Mouse (Mus musculus): ENCODE measurements around the gene Eya2. TPM values are rescaled to one million over a fixed set of nuclear protein-coding genes. Genes with fewer than 3 reads are reported as not detected.
A peak's percentile ranks its signal among the peaks of the same experiment; 100 is the strongest.
"Not testable (repeated sequence)": the region's sequence is repeated elsewhere in the genome, so short reads cannot be mapped to it uniquely, and the experiment has no call there.

The Eya2 gene
- polyA plus RNA-seq (2015; fragmentation: Nextera tagmentation; extraction: Ambion mirVana) = 3.5 and 4.6 TPM in 2 replicates

DNA sequence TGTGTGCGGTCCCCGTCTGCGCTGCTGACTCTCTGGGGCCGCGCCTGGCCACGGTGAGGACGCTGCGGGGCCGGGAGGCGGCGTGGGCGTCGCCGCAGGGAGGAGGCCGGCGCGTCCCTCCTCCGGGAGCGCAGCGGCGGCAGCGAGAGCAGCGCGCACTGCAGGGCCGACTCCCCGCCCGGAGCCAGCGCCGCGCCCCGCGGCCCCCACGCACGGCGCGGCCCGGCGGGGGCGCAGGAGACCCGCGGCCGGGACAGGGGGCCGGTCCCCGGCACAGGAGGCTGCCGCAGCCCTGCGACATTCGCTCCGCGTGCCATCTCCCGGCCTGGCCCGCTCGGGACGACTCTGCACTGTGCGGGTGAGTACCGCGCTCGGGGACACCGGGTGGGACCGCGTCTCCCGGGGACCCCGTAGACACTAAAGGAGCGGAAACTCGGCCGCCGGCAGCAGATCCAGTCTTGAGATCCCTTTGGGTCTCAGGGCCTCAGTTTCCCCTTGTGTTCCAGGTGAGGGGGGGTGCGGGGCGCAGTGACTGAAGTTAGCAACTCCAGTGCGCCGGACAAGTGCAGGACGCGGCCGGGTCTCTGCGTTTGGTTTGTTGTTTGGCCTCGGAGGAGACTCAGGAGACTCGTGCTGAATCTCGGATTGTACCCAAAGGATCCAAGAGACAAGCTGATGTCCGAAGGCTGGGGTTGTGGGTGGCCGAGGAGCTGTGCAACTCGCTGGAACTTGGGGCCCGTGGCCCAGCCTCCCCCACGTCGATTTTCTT lies at the start of gene Eya2:
TSS of gene Eya2 (plus strand) at position 126 of the 769 bp plus-strand sequence.
- no peak within 1 kb of the TSS for H3K27ac ChIP-seq (ENCODE audit: low read length)

GRCm38 (mm10) chr2:165545687-165546086 lies 49.1 kb upstream of the Eya2 start:
- H3K4me1 ChIP-seq (replicated peaks; ENCODE audit: control insufficient read depth, insufficient read depth, low read length) = peaks cover 16% of the 10 kb centered on the region
- H3K4me3 ChIP-seq (replicated peaks; ENCODE audit: low read length) = no peak overlapping the region
- H3K9ac ChIP-seq (replicated peaks; ENCODE audit: low read depth, low read length) = no peak overlapping the region
- H3K36me3 ChIP-seq (ENCODE audit: control insufficient read depth, insufficient read depth) = no peaks in the 10 kb centered on the region
- 94% methylated on average over 2 of the region's 2 CpGs for WGBS
- no peaks in the 10 kb centered on the region for H3K27me3 ChIP-seq (replicated peaks; ENCODE audit: control insufficient read depth, insufficient read depth, low read length)
- ATAC-seq = no peak
- H3K27ac ChIP-seq (ENCODE audit: low read length) = no peak overlapping the region
- no peaks in the 10 kb centered on the region for H3K9me3 ChIP-seq (ENCODE audit: control insufficient read depth, low read length)
- H3K4me2 ChIP-seq (ENCODE audit: low read length) = no peak overlapping the region

More for the DNA sequence above, at the start of gene Eya2:
- ATAC-seq = peak; percentile 54
- peaks cover 30% of the 10 kb centered on the region for H3K27me3 ChIP-seq (replicated peaks; ENCODE audit: control insufficient read depth, insufficient read depth, low read length)
- no peaks in the 10 kb centered on the region for H3K36me3 ChIP-seq (ENCODE audit: control insufficient read depth, insufficient read depth)
- WGBS = under 1% methylated on average over 48 of the region's 83 CpGs
- H3K9me3 ChIP-seq (ENCODE audit: control insufficient read depth, low read length) = no peaks in the 10 kb centered on the region
- H3K4me1 ChIP-seq (replicated peaks; ENCODE audit: control insufficient read depth, insufficient read depth, low read length) = peaks cover 13% of the 10 kb centered on the region
- peak within 1 kb of the TSS; percentile 57 for H3K4me3 ChIP-seq (replicated peaks; ENCODE audit: low read length)
- peak within 1 kb of the TSS; percentile 89 for H3K4me2 ChIP-seq (ENCODE audit: low read length)
- peak within 1 kb of the TSS; percentile 66 for H3K9ac ChIP-seq (replicated peaks; ENCODE audit: low read depth, low read length)

- Histone ChIP-seq H3K36me3 (ENCODE audit: control insufficient read depth, insufficient read depth) (no peaks in the 10 kb centered on the region), H3K4me1 (replicated peaks; ENCODE audit: control insufficient read depth, insufficient read depth, low read length) (peaks cover 16% of the 10 kb centered on the region), H3K27me3 (replicated peaks; ENCODE audit: control insufficient read depth, insufficient read depth, low read length) (no peaks in the 10 kb centered on the region), H3K4me2 (ENCODE audit: low read length) (no peak overlapping the region), H3K9ac (replicated peaks; ENCODE audit: low read depth, low read length) (no peak overlapping the region), H3K4me3 (replicated peaks; ENCODE audit: low read length) (no peak overlapping the region), H3K27ac (ENCODE audit: low read length) (no peak overlapping the region), H3K9me3 (ENCODE audit: control insufficient read depth, low read length) (no peaks in the 10 kb centered on the region)
- 65% methylated on average over 8 of the region's 8 CpGs for WGBS
- no peak for ATAC-seq
Measured at GRCm38 (mm10) chr2:165546341-165546740, 48.5 kb upstream of the Eya2 start.

DNA sequence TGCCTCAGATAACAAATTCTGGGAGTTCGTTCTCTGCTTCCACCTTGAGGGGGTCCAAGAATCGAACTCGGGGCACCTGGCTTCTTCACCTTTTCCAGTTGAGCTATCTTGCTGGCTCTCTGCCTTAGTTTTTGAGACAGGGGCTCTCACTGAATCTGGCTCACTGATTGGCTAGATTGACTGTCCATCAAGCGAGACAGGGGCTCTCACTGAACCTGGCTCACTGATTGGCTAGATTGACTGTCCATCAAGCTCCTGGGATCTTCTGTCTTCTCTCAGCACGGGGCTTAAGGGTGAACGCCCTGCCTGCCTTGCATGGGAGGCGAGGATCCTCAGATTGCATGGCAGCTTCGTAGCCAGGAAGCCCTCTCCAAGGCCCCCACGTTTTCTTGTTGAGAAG lies 47.4 kb upstream of the Eya2 start:
- Histone ChIP-seq H3K4me2 (ENCODE audit: low read length) (no peak overlapping the region), H3K27me3 (replicated peaks; ENCODE audit: control insufficient read depth, insufficient read depth, low read length) (no peaks in the 10 kb centered on the region), H3K4me3 (replicated peaks; ENCODE audit: low read length) (no peak overlapping the region), H3K36me3 (ENCODE audit: control insufficient read depth, insufficient read depth) (no peaks in the 10 kb centered on the region), H3K9me3 (ENCODE audit: control insufficient read depth, low read length) (no peaks in the 10 kb centered on the region), H3K9ac (replicated peaks; ENCODE audit: low read depth, low read length) (no peak overlapping the region), H3K4me1 (replicated peaks; ENCODE audit: control insufficient read depth, insufficient read depth, low read length) (peaks cover 16% of the 10 kb centered on the region), H3K27ac (ENCODE audit: low read length) (no peak overlapping the region)
- 60% methylated on average over 9 of the region's 9 CpGs for WGBS
- ATAC-seq = no peak

GRCm38 (mm10) chr2:165548627-165549026 lies 46.2 kb upstream of the Eya2 start:
- H3K27me3 ChIP-seq (replicated peaks; ENCODE audit: control insufficient read depth, insufficient read depth, low read length) = no peaks in the 10 kb centered on the region
- H3K4me3 ChIP-seq (replicated peaks; ENCODE audit: low read length) = no peak overlapping the region
- H3K9ac ChIP-seq (replicated peaks; ENCODE audit: low read depth, low read length) = no peak overlapping the region
- H3K27ac ChIP-seq (ENCODE audit: low read length) = no peak overlapping the region
- H3K4me1 ChIP-seq (replicated peaks; ENCODE audit: control insufficient read depth, insufficient read depth, low read length) = peaks cover 6% of the 10 kb centered on the region
- no peak overlapping the region for H3K4me2 ChIP-seq (ENCODE audit: low read length)
- 41% methylated on average over 6 of the region's 6 CpGs for WGBS
- no peak for ATAC-seq
- no peaks in the 10 kb centered on the region for H3K36me3 ChIP-seq (ENCODE audit: control insufficient read depth, insufficient read depth)
- H3K9me3 ChIP-seq (ENCODE audit: control insufficient read depth, low read length) = no peaks in the 10 kb centered on the region

DNA sequence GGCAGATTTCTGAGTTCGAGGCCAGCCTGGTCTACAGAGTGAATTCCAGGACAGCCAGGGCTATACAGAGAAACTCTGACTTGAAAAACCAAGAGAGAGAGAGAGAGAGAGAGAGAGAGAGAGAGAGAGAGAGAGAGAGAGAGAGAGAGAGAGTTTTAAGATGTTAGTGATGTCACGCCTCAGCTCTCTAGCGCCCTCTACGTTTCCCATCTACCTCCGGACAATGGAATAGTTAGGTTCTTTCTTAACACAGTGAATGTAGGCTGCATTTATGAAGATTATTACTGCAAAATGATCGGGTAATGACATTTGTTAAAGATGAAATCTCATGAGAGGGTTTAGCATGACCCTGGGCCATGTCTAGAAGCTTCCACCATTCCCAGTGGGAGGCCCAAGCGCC lies 44.4 kb upstream of the Eya2 start:
- H3K36me3 ChIP-seq (ENCODE audit: control insufficient read depth, insufficient read depth); H3K27me3 ChIP-seq (replicated peaks; ENCODE audit: control insufficient read depth, insufficient read depth, low read length); ATAC-seq; H3K4me3 ChIP-seq (replicated peaks; ENCODE audit: low read length); H3K9me3 ChIP-seq (ENCODE audit: control insufficient read depth, low read length); H3K27ac ChIP-seq (ENCODE audit: low read length); H3K9ac ChIP-seq (replicated peaks; ENCODE audit: low read depth, low read length); H3K4me2 ChIP-seq (ENCODE audit: low read length); H3K4me1 ChIP-seq (replicated peaks; ENCODE audit: control insufficient read depth, insufficient read depth, low read length): not testable (repeated sequence)
- WGBS = 77% methylated on average over 7 of the region's 7 CpGs

DNA sequence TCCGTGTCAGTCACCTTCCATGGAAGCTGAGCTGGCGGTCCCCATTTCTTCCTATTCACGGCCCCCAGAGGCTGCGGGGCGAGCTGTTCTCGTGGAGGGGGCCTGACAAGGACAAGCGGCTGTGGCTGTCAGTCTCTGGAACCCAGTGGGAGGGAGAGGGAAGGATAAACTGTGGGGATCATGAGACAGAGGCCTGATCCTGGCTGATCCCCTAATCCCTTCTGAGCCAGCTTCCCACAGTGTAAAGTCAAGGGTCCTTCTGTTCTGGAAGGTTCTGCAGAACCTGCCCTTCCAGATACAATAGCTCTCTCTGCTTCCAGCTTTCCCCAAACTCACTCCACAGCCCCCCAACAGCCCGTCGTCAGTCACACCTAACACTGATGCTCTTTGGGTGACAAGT lies 40.8 kb upstream of the Eya2 start:
- no peaks in the 10 kb centered on the region for H3K27me3 ChIP-seq (replicated peaks; ENCODE audit: control insufficient read depth, insufficient read depth, low read length)
- H3K9ac ChIP-seq (replicated peaks; ENCODE audit: low read depth, low read length) = no peak overlapping the region
- no peaks in the 10 kb centered on the region for H3K36me3 ChIP-seq (ENCODE audit: control insufficient read depth, insufficient read depth)
- 48% methylated on average over 9 of the region's 9 CpGs for WGBS
- no peak overlapping the region for H3K4me3 ChIP-seq (replicated peaks; ENCODE audit: low read length)
- no peak for ATAC-seq
- H3K9me3 ChIP-seq (ENCODE audit: control insufficient read depth, low read length) = no peaks in the 10 kb centered on the region
- H3K4me2 ChIP-seq (ENCODE audit: low read length) = no peak overlapping the region
- no peaks in the 10 kb centered on the region for H3K4me1 ChIP-seq (replicated peaks; ENCODE audit: control insufficient read depth, insufficient read depth, low read length)
- no peak overlapping the region for H3K27ac ChIP-seq (ENCODE audit: low read length)

DNA sequence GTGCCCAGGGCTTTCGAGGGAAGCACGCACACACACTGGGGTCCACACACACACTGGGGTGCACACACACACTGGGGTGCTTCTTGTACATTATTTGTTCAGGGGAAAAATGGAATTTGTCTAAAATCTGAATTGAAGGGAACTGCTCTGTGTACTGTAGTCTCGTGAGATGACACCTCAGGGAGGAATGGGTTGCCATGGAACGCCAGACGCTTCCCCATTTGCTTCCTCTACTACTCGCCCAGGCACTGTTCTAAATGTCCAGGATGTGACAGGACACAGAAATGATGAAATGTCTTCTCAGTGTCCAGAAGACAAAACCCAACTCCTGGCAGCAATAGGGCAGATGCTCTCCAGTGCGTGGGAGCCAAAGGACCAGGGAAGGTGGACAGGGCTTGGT lies 37.6 kb upstream of the Eya2 start:
- WGBS = 88% methylated on average over 7 of the region's 7 CpGs
- ATAC-seq = no peak
- Histone ChIP-seq H3K9ac (replicated peaks; ENCODE audit: low read depth, low read length) (no peak overlapping the region), H3K4me1 (replicated peaks; ENCODE audit: control insufficient read depth, insufficient read depth, low read length) (no peaks in the 10 kb centered on the region), H3K9me3 (ENCODE audit: control insufficient read depth, low read length) (no peaks in the 10 kb centered on the region), H3K27ac (ENCODE audit: low read length) (no peak overlapping the region), H3K4me3 (replicated peaks; ENCODE audit: low read length) (no peak overlapping the region), H3K4me2 (ENCODE audit: low read length) (no peak overlapping the region), H3K27me3 (replicated peaks; ENCODE audit: control insufficient read depth, insufficient read depth, low read length) (no peaks in the 10 kb centered on the region), H3K36me3 (ENCODE audit: control insufficient read depth, insufficient read depth) (no peaks in the 10 kb centered on the region)

- no peaks in the 10 kb centered on the region; the same call in 1 of the 2 replicates for H3K27me3 ChIP-seq (replicated peaks; ENCODE audit: control insufficient read depth, insufficient read depth, low read length)
- no peaks in the 10 kb centered on the region for H3K9me3 ChIP-seq (ENCODE audit: control insufficient read depth, low read length)
- no peak overlapping the region for H3K9ac ChIP-seq (replicated peaks; ENCODE audit: low read depth, low read length)
- peaks cover 8% of the 10 kb centered on the region for H3K4me1 ChIP-seq (replicated peaks; ENCODE audit: control insufficient read depth, insufficient read depth, low read length)
- WGBS = 38% methylated on average over 11 of the region's 11 CpGs
- no peak overlapping the region for H3K4me2 ChIP-seq (ENCODE audit: low read length)
- H3K36me3 ChIP-seq (ENCODE audit: control insufficient read depth, insufficient read depth) = no peaks in the 10 kb centered on the region
- no peak for ATAC-seq
- H3K27ac ChIP-seq (ENCODE audit: low read length) = no peak overlapping the region
- no peak overlapping the region for H3K4me3 ChIP-seq (replicated peaks; ENCODE audit: low read length)
Measured at GRCm38 (mm10) chr2:165558916-165559315, 35.9 kb upstream of the Eya2 start.
